Mouse (Mus musculus): ENCODE results near the gene Nrl.
A peak's percentile ranks its signal among the peaks of the same experiment; 100 is the strongest.

Nrl gene

DNA sequence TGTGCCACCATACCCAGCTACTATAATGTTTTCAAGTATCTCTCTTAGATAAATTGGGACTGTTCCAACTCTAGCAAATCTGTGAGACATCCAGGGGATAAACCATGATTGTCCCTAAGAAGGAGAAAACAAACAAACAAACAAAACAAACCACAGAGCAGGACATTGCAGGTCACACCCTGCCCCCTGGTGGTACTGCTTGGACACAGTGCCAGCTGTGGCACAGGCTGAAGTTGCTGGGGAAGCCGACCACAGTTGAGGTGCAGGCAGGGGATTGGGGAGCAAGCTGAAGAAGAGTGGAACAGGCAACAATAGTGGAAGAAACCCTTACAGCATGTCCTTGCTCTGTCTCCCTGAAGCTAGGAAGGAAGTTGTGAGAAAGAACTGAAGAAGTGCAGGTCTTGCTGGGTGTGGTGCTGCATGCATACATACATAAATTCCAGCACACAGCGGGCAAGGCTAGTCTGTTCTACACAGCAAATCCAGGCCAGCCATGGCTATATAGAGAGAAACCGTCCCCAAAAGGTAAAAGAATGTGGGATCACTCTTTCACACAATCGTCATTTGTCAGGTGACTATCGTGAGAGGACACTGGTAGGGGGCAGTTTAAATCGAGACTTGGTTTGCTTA is 11.4 kb upstream of the Nrl start:
- DNase-seq (ENCODE audit: low spot score in 2 of 2) = peak in 1 of 2 experiments; percentile 48

DNA sequence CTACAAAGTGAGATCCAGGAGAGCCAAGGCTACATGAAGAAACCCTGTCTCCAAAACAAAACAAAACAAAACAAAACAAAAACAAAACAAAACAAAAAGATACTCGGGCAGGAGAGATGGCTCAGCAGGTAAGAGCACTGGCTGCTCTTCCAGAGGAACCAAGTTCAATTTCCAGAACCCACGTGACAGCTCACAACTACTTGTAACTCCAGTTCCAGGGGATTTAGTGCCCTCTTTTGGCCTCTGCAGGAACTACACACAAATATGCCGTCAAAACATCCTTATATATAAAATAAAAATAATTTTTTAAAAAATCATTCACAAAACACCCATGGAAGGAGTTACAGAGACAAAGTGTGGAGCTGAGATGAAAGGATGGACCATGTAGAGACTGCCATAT is 3.2 kb upstream of the Nrl start:
- DNase-seq (ENCODE audit: low spot score in 2 of 2) = peak in 1 of 2 experiments; percentile 28

DNA sequence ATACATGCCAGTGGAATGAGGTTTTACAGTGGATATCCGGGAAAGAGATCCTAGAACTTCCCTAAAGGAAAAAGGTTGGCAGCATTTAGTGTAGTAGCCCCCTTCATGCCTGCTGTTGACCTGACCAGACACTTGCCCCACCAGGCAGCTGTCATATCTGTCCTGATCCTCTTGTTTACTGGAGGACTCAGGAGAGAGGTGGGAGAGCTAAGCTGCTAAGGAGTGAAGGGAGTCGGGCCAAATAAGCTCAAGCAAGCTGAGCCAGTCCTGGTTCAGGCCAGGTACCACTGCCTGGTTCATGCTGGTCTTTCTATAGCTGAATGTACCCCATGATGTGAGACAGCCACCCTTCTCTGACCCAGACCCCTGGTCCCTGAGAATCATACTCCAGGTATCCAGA is 1.9 kb upstream of the Nrl start:
- DNase-seq (ENCODE audit: low spot score in 2 of 2) = no peak

DNA sequence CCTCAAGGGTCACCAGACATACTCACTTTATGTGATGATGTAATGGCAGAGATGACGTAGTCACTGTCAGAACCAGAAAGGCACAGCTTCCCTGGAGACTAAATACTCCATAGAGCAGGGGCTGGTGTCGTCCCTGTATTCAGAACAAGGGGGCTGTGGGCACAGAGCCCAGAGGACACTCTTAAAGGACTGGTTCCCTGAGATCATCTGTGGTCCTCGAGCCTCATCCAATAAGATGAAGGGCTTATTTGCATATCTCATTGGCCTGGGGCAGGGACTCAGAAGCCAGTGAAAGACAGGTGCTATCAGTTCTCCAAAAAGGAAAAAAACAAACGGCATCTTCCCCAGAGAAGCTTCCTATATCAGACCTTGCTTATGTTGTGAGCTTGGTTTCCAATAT is 719 bp downstream of the Nrl start:
- no peak for DNase-seq (ENCODE audit: low spot score in 2 of 2)

DNA sequence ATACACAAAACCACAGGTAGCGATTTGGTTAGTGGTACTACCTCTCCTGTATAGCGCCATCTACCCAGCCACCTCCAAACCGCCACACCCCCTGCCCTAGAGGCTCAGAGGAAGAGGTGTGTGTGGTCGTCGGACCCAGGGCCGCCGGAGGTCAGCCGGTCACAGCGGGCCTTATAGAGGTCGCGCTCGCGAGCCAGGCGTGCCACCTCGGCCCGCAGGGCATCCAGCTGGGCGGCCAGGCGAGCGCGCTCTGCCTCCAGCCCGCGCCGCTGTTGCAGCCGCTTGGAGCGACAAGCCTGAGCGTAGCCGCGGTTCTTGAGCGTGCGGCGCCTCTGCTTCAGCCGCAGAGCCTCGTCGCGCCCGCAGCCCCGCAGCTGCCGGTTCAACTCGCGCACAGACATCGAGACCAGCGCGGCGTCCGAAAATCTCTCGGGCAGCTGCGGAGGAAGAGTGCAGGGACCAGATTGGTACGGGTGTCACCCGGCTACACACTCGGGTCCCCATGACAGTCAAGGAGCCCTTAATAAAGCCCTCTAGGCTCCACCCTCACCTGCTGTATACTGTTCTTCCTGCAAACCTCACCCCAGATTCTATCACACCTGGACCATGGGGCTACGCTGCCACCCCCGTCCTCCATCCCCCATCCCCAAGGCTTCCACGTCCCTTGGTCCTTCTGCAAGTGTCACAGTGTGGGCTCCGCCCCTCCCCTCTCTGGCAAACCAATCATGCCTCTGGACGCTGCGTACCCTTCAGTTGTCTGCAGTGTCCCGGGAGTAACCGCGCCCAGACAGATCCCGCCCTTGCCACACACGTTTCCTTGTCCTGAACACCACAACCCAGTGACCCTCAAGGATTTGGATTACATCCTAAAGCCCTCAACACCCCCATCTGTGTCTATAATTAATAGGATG is 4.1 kb downstream of the Nrl start:
- DNase-seq (ENCODE audit: low spot score in 2 of 2) = no peak

DNA sequence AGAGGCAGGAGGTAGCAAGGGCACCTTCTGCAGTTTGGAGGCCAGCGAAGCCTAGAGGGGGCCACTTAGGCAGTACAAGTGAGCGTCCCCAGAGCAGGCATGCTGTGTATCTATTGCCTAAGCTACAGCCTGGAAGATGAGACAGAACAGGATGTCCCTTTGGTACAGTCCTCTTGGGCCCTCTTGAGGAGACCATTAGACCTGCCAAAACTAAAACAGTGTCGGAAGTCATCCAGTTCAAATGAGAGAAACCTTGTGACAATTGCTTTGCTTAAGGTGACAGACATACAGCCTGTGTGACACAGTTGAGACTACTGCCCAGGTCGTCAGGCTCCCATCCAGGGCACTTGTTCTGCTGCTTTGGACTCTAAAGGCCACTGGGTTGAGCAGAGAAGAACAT is 5.2 kb downstream of the Nrl start:
- no peak for DNase-seq (ENCODE audit: low spot score in 2 of 2)

DNA sequence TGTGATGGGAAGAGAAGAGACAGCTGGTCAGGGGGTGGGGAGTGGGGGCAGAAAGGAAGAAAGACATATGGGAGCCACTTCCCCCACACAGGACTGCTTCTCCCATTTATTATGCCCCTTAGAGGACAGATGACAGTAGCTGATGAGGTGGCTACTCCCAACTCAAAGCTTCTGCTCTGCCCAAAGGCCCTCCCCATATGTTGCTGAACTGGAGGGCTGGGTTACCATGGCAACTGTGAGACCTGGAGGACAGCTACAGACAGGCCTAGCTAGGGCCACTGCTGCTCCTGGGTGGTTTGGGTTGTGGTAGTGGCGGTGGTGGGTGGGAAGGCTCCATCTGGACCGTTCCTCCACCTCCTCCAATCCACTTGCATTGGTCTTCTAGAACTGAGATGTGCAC is 5.9 kb downstream of the Nrl start:
- DNase-seq (ENCODE audit: low spot score in 2 of 2) = no peak

DNA sequence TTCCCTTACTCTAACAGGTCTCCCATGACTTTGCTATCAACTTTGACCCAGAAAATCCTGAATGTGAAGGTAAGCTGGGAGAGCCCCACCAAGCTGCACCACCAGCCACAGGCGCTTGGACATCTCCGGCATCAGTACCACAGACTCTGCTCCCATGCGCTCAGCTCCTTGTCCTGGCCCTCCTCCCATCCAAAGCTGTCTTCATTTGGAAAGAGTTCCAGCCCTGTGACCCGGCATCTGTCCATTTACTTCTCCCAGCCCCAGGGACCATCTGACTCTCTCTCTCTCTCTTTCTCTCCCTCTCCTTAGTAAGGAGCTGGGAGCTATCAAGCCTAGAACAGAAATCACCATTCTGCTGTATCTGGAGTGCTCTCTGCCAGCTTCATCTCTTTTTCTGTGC is 8.9 kb downstream of the Nrl start:
- DNase-seq (ENCODE audit: low spot score in 2 of 2) = no peak

DNA sequence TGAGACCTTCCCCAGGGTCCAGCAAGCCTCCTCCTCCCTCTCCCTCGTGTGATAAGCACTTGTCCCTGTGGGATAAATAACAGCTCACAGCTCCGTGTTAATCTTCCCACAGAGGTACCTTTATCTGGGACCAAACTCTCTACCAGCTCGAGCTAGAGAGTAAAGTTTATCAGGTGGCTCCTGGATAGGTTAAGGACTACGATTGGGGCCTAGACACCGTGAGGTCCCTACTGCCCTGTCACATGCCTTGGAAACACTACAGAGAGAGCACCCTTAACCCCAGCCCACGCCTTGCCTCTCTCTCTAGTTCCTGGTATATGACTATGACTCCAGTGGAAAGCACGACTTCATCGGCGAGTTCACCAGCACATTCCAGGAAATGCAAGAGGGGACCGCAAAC is 10.9 kb downstream of the Nrl start:
- no peak for DNase-seq (ENCODE audit: low spot score in 2 of 2)

DNA sequence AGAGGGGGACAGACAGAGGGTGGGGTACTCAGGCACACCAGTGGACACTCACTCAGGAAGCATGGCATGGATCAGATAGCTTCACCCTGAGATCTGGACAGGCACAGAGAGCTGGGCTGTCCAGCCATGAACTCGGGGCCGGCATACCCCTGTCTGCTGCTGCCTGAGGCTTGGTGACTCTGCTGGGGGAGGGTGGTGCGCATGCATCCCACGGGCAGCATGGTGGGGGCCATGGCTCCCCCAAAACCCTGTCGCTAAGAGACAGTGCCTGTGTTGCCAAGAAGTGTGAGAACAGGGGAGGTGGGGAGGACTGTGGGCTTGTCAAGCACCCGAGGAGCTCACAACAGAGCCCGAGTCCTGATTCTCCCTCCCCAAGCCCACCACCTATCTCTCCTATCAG is 13.7 kb downstream of the Nrl start:
- DNase-seq (ENCODE audit: low spot score in 2 of 2) = no peak

DNA sequence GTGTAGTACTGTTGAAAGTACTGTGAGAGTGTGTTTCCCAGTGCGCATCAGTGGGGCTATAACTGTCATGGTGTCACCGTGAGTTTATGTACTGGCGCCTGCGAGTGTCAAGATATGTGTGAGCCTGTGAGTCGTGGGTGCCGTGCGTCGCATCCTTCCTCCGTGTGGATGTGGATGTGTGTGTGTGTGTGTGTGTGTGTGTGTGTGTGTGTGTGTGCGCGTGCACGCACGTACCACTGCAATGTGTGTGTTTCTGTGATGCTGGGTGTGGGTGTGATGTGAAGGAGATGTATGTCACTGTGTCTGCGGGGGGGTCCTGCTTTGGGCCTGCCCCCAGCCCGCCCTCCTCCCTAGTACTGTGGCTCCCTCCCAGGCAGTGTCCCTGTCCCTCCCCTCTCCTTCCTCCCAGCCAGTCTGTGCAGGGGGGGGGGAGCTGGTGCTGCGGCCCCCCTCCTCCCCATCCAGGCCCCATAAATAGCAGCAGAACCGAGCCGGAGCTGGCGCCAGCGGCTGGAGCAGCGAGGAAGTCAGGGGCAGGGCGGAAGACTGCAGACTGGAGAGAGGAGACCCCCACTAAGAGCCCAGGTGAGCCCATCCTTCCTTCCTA is 14.6 kb downstream of the Nrl start, which contains the start of gene Cpne6:
TSS of gene Cpne6 (plus strand) at position 321 of the 607 bp plus-strand sequence.
- DNase-seq (ENCODE audit: low spot score in 2 of 2) = no peak

DNA sequence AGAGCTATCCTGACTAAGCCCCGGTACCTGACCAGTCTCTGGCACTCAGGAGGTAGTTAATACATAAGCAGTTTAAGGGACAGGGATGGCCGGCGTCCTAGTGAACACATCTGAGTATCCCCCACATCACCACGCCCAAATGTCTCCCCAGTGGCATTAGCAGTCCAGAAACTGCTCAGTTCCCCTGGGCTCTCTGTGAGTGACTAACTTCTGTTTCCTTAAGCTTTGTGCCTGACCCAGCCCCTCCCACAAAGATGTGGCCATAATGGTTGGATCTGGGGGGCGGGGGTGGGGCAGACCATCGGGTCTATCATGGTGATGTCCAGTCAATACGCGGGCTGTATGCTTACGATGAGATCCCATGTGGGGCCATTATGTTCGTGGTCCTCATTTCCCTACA is 15.2 kb downstream of the Nrl start:
- DNase-seq (ENCODE audit: low spot score in 2 of 2) = no peak

DNA sequence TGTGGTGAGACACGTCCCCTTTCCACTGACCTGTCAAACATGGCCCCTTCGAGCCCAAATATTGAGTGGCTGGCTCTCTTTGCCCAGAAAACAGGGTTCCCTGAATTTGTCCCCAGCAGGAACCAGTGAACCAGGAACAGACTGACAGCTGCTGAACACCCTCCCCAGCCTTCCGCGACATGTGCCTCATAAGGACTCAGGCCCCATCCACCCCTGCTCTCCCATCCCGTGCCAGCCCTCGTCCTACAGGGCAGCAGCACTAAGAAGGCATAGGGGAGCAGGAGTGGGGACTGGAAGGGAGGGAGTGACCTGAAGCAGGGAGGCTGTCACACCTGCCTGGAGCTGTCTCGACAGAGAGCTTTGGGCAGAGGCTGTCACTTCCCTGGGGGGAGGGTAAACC is 17.0 kb downstream of the Nrl start:
- DNase-seq (ENCODE audit: low spot score in 2 of 2) = no peak

DNA sequence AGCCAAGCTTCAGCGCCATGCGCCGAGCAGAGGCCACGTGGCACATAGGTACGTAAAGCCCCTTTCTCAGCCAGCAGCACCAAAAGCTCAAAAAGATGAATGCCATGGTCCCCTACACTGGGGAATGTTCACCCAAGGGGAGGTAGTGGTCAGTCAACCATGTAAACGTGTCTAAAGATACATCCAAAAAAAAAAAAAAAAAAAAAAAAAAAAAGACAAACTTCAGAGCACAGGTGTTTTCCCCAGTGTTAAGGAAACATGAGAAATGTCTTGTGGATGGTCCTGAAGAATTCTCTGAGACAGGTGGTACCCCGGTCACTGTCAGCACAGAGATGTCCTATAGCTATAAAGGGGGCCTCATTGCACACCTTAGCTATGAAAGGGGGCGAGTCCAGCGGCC is 19.2 kb downstream of the Nrl start:
- no peak for DNase-seq (ENCODE audit: low spot score in 2 of 2)

DNA sequence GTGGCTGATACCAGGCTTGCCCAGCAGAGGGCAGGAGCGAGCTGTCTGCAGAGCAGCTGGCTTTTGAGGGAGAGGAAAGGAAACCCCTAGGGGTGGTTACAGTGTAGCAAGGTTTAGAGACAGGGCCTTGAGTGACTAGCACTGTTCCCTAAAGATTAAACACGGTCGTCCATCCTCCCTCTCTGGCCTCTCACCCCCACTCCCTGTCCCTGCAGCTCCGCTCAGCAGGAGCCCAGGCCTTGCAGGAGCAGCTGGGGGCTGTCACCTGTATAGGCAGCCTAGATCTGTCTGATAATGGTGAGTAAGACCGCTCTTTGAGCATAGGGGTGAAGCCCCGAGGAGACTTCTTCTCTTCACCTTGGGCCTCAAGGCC is 27.3 kb downstream of the Nrl start:
- peak; percentile 77 to 90 for DNase-seq (ENCODE audit: low spot score in 2 of 2)

DNA sequence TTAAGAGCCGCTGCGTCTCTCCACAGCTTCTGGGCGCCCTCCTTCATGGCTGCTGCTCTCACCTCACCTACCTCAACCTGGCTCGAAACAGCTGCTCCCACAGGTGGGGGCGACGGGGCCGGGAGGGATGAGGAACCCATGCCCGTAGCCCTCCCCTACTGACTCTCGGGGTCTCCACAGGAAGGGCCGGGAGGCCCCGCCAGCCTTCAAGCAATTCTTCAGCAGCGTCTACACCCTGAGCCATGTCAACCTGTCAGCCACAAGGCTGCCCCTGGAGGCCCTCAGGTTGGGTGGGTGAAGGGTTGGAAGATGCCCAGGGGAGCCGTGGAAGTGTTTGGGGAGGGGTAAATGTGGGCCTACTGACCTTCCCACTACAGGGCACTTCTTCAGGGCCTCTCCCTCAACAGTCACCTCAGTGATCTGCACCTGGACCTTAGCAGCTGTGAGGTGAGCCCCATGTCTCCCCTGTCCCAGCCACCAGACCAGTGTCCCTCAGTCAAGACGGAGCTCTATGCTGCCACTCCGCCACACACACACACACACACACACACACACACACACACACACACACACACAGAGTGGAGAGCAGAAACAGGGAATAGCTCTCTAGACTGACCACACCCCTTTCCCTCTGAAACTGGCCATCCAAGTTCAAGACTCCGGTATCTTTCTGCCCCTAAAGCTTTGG is 27.9 kb downstream of the Nrl start:
- no peak for DNase-seq (ENCODE audit: low spot score in 2 of 2)

DNA sequence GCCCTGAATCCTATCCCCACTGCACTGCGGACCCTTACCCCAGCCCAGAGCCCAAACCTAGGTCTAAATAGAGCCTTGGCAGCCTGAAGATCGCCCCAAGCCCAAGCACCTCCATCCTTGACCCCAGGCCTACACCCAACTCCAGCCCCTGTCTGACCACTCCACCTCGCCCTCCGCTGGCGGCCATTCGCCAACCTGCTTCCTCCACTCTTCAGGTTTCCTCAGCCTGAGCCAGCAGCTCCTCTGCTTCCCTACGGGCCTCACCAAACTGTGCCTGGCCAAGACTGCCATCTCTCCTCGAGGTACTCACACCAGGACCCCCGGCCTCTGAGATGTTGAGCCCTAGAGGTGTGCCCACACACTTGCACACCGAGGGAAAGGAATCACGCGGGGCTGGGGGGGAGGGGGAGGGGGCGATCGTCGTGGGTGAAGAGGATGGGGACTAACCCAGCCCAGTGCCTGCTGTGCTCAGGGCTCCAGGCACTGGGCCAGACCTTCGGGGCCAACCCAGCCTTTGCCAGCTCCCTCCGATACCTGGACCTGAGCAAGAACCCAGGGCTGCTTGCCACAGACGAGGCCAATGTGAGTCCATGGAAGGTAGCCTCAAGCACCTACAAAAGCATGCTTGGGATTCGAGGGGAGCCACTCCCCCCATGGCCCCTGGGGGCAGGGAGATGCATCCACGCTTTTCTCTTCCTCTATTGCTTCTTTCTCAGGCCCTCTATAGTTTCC is 29.1 kb downstream of the Nrl start:
- DNase-seq (ENCODE audit: low spot score in 2 of 2) = no peak

DNA sequence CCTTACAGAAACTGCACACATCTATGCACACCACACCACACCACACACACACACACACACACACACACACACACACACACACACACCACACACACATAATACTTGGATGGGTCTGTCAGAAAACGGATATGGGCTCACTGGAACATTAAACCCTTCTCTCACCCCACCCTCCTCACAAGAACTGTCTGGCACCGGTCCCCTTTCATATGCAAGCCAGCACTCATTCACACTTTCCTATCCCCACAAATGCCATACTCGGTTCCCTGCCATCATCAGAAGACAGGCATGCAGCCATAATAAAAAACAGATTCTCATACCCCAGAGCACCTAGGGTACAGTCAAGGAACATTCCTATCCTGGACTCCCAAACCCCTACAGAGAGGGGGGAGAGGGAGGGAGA is 32.7 kb downstream of the Nrl start:
- DNase-seq (ENCODE audit: low spot score in 2 of 2) = no peak

DNA sequence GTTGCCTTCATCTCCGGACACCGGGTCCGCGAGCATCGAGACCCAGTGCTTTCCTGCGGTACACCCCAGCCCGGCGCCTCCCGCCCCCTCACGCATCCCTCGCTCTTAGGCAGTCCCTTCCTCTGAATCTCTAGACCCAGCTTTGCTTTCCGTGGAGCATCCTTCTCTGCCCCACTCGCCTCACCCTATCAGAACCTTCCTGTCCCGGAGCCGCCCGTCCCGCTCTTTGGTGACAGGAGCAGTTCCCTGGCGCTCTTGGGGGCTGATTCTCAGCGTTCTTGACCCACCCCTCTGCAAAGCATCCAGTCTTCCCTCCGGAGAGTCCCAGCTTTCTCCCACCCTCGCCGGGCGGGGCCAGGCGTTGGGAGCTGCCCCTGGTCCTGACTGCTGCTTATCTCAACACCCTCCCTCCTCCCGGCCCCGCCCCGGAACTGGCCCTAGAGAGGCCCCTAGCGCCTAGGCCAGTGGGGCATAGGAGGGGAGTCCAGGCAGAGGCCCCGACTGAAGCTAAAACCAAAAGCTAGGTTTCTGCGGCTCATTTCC is 33.4 kb downstream of the Nrl start:
- DNase-seq (ENCODE audit: low spot score in 2 of 2) = peak; percentile 35 to 51

DNA sequence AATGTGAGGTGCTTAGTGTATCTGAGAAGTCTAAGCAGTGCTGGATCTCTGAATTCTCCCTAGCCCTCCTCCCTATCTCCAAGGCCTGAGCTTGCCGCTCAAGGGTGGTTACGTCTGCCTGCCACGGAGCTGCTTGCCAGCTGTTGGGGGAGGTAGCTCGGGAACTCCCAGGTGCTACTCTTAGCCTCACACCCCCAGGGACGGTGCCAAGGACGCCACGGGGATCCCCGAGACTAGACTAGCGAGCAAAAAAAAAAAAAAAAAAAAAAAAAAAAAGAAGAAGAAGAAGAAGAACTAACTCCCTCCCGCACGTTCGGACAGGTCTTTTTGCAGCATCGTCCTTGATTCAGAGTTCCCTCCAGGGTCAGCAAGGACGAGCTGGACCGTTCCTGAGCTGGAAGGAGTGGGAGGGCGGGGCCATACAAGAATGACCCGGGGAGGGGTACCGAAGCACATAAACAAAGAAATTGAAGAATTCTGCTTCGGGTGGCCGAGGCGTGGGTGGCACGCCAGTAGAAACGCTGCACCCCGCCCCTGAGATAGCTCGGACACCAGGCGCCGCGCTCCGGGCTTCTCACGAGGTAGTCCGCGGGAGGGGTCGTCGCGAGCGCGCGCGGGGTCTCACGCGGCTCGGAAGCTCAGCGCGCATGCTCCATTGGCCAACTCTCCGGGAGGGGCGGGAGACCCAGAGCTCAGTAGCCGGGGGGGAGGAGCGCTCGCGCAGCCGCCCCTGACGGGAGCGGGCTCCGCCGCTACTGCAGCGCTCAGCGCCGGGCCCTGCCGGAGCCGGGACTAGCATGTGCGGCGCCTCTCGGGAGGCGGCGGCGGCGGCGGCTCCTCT is 34.2 kb downstream of the Nrl start, which contains the start of gene Carmil3:
TSS of gene Carmil3 (plus strand) at position 291 of the 841 bp plus-strand sequence.
- peak in 1 of 2 experiments; percentile 24 for DNase-seq (ENCODE audit: low spot score in 2 of 2)
